ENCODE assay signal across 8 mouse cellular contexts in the genomic region with DNA sequence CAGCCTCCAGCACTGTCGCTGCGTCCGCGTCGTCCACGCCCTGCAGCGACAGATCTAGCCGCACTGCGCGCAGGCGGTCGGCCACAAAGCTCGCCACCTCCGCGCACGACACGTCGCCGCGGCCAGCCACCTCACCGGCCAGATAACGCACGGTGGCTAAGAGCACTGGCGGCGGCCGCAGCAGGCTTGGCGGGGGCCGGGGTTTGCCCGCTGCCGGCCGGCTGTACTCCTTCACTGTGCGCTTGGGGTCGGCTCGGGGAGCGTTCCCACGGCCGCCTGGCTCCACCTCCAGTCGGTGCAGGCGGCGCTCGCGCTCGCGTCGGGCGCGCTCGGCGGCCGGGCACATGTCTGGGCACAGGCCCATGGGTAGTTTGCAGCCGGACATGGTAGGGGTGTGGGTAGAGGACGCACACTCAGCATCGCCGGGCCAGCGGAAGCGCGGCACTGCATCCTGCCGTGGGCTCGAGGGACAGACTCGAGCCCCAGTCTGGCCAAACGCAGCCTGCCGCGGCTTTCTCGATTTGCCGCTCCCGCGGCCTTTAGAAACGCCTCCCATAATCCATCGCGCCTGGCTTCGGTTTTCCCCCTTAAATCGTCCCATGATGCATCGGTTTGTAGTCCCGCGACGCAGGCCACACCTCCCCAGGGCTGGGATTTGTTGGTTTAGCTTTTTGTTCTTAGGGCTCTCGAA. TPM values are rescaled to one million over a fixed set of nuclear protein-coding genes. Genes with fewer than 3 reads are reported as not detected.
A peak's percentile ranks its signal among the peaks of the same experiment; 100 is the strongest.
DNase-seq lines count a peak whose midpoint lies in the region; ATAC-seq lines count a peak whose summit lies in the region.

A gene (minus strand): TSS at position 665 of the 691 bp plus-strand sequence.

- H3K9ac ChIP-seq in hindbrain, embryonic 11.5 days (ENCODE audit: low read depth, low read length) = peak within 1 kb of the TSS; percentile 90

- peak; percentile 88 for ATAC-seq in hindbrain, embryonic 11.5 days (ENCODE audit: low FRiP score)

- H3K4me2 ChIP-seq in hindbrain, embryonic 11.5 days (replicated peaks; ENCODE audit: low read depth, low read length) = peak within 1 kb of the TSS; percentile 94

- peak within 1 kb of the TSS; percentile 57 for H3K4me3 ChIP-seq in hindbrain, embryonic 11.5 days (ENCODE audit: low read depth, low read length)

- DNase-seq in NIH3T3 (ENCODE audit: low read depth) = peak; percentile 96
- DNase-seq in cerebellum, adult 9-11 months = peak; percentile 88
- DNase-seq in frontal cortex, adult 2 months (ENCODE audit: extremely low spot score in 1 of 2, low spot score in 1 of 2) = peak; percentile 81 to 94
- peak; percentile 94 for DNase-seq in hindbrain, embryonic 11.5 days (ENCODE audit: low spot score)
- peak; percentile 83 to 89 for DNase-seq in layer of hippocampus, postnatal 10 days (ENCODE audit: low spot score in 2 of 2)
- peak; percentile 96 for DNase-seq in lung, postnatal 10 days
- DNase-seq in ovary, postnatal 36 days (ENCODE audit: low spot score) = peak; percentile 85
- DNase-seq in thymus, postnatal 25 days = peak; percentile 90

- H3K4me1 ChIP-seq in hindbrain, embryonic 11.5 days (replicated peaks; ENCODE audit: control insufficient read depth, insufficient read depth, low read length) = peaks cover 11% of the 10 kb centered on the region

- under 1% methylated on average over 70 of the region's 77 CpGs for WGBS in hindbrain, embryonic 11.5 days

- H3K27me3 ChIP-seq in hindbrain, embryonic 11.5 days (ENCODE audit: control insufficient read depth, insufficient read depth, low read length) = no peaks in the 10 kb centered on the region

- H3K36me3 ChIP-seq in hindbrain, embryonic 11.5 days (ENCODE audit: control insufficient read depth, insufficient read depth, low read length) = peaks cover 6% of the 10 kb centered on the region; the same call in 1 of the 2 replicates

- H3K27ac ChIP-seq in hindbrain, embryonic 11.5 days (ENCODE audit: low read depth, low read length) = peak within 1 kb of the TSS; percentile 95

- no peaks in the 10 kb centered on the region for H3K9me3 ChIP-seq in hindbrain, embryonic 11.5 days (ENCODE audit: control insufficient read depth, low read length)

RNA-seq across cellular contexts. Expression of the gene that starts here (rescaled TPM):
- polyA plus RNA-seq in frontal cortex, adult 2 months (2012; rRNA removed) = 24.2 and 29.4 TPM in 2 replicates
- 62.6 and 62.9 TPM in 2 replicates for polyA plus RNA-seq in hindbrain, embryonic 11.5 days (2014; fragmentation: Nextera tagmentation; extraction: Ambion mirVana)
- 10 to 100 TPM; 18.8 to 21.6 TPM for total RNA-seq in layer of hippocampus, postnatal 10 days (2021)

Comparison
In these comparisons a context has a peak if more than half of its experiments do, and no peak if none do; other contexts are left out.
1. Peak in every context shown above with its lines: DNase-seq, ATAC-seq, H3K4me3 ChIP-seq and H3K27ac ChIP-seq.